ENCODE assay signal across 9 mouse cellular contexts in genomic region chr9:106465571-106466200, GRCm38 (mm10). TPM values are rescaled to one million over a fixed set of nuclear protein-coding genes. Genes with fewer than 3 reads are reported as not detected.
A peak's percentile ranks its signal among the peaks of the same experiment; 100 is the strongest.
DNase-seq lines count a peak whose midpoint lies in the region; ATAC-seq and TF ChIP-seq lines count a peak whose summit lies in the region.
"Had no signal": no experiment of that assay in that cellular context is flagged by ENCODE, and none has a peak within 500 bp of the region (broad histone marks: within the 10 kb centered on the region; RNA-seq: fewer than 3 reads in every experiment).

Gene Gpr62 (minus strand): TSS chr9:106465938.

- peaks cover 33% of the 10 kb centered on the region for H3K4me1 ChIP-seq in heart, embryonic 10.5 days
- peaks cover 56% of the 10 kb centered on the region for H3K4me1 ChIP-seq in E14TG2a.4 (replicated peaks; ENCODE audit: low read depth, low read length)
- H3K4me1 ChIP-seq in hindbrain, embryonic 16.5 days (ENCODE audit: control insufficient read depth, insufficient read depth, low read depth, low read length) = peaks cover 18% of the 10 kb centered on the region
- H3K4me1 ChIP-seq in liver, postnatal 0 days (ENCODE audit: insufficient read depth) = 0 out of 2 replicates have a peak, but pooled peaks cover 9% of the 10 kb centered on the region

- H3K27me3 ChIP-seq in heart, embryonic 10.5 days (ENCODE audit: insufficient read depth, poor library complexity, severe bottlenecking) = peaks cover 38% of the 10 kb centered on the region
- peaks cover 19% of the 10 kb centered on the region for H3K27me3 ChIP-seq in E14TG2a.4 (ENCODE audit: insufficient read depth, low read length)
- no peaks in the 10 kb centered on the region for H3K27me3 ChIP-seq in hindbrain, embryonic 16.5 days (replicated peaks; ENCODE audit: control insufficient read depth, insufficient read depth, low read length)
- peaks cover 24% of the 10 kb centered on the region for H3K27me3 ChIP-seq in liver, postnatal 0 days (ENCODE audit: insufficient read depth, low read length)

- TF ChIP-seq CTCF in E14TG2a.4 (conservative IDR thresholded peaks at IDR 0.05; ENCODE audit: low read length) = no peak
- TF ChIP-seq CTCF in liver, postnatal 0 days (IDR thresholded peaks at IDR 0.05; ENCODE audit: low read depth) = no peak

- peak within 1 kb of the TSS; percentile 97 for H3K4me2 ChIP-seq in hindbrain, embryonic 16.5 days (ENCODE audit: low read length)
- peak within 1 kb of the TSS; percentile 81 for H3K4me2 ChIP-seq in liver, postnatal 0 days (ENCODE audit: low read depth, low read length)

- no peaks in the 10 kb centered on the region for H3K9me3 ChIP-seq in heart, embryonic 10.5 days
- H3K9me3 ChIP-seq in E14TG2a.4 (ENCODE audit: low read length) = no peaks in the 10 kb centered on the region
- no peaks in the 10 kb centered on the region for H3K9me3 ChIP-seq in hindbrain, embryonic 16.5 days (ENCODE audit: control insufficient read depth, low read length)
- no peaks in the 10 kb centered on the region for H3K9me3 ChIP-seq in liver, postnatal 0 days (ENCODE audit: low read length)

- H3K27ac ChIP-seq in heart, embryonic 10.5 days = peak within 1 kb of the TSS; percentile 89
- H3K27ac ChIP-seq in hindbrain, embryonic 16.5 days (ENCODE audit: low read depth, low read length) = peak within 1 kb of the TSS; percentile 93
- H3K27ac ChIP-seq in liver, postnatal 0 days (ENCODE audit: low read depth) = no peak within 1 kb of the TSS

- WGBS in heart, embryonic 10.5 days = 30% methylated on average over 26 of the region's 26 CpGs
- WGBS in hindbrain, embryonic 16.5 days = 27% methylated on average over 19 of the region's 26 CpGs
- WGBS in liver, postnatal 0 days (ENCODE audit: insufficient replicate concordance) = 36% methylated on average over 23 of the region's 26 CpGs

- TF ChIP-seq EP300 in liver, postnatal 0 days (IDR thresholded peaks at IDR 0.05; ENCODE audit: low read depth) = no peak

- DNase-seq in heart, embryonic 10.5 days (ENCODE audit: low spot score) = no peak
- no peak for DNase-seq in heart, adult 8-10 months (ENCODE audit: low spot score)
- peak; percentile 86 to 90 for DNase-seq in cerebellum, postnatal 25 days
- no peak for DNase-seq in liver, postnatal 0 days
- no peak for DNase-seq in urinary bladder, adult 2 months (ENCODE audit: low spot score)
- DNase-seq in testis, postnatal 14 days (ENCODE audit: low spot score) = no peak

- H3K4me3 ChIP-seq in heart, embryonic 10.5 days = peak within 1 kb of the TSS; percentile 64
- peak within 1 kb of the TSS; percentile 87 for H3K4me3 ChIP-seq in E14TG2a.4 (replicated peaks; ENCODE audit: low read length)
- H3K4me3 ChIP-seq in hindbrain, embryonic 16.5 days (ENCODE audit: low read length) = peak within 1 kb of the TSS; percentile 57
- H3K4me3 ChIP-seq in liver, postnatal 0 days (ENCODE audit: low read depth, low read length) = peak within 1 kb of the TSS; percentile 53

- peaks cover 40% of the 10 kb centered on the region for H3K36me3 ChIP-seq in heart, embryonic 10.5 days
- peaks cover 34% of the 10 kb centered on the region for H3K36me3 ChIP-seq in E14TG2a.4 (ENCODE audit: insufficient read depth, low read length)
- H3K36me3 ChIP-seq in hindbrain, embryonic 16.5 days (ENCODE audit: control insufficient read depth, insufficient read depth, low read length) = peaks cover 20% of the 10 kb centered on the region
- H3K36me3 ChIP-seq in liver, postnatal 0 days (replicated peaks; ENCODE audit: insufficient read depth, low read length) = no peaks in the 10 kb centered on the region
- H3K36me3 ChIP-seq: G1E had no signal

- ATAC-seq in hindbrain, embryonic 16.5 days = peak; percentile 60
- ATAC-seq in liver, postnatal 0 days = no peak

- H3K9ac ChIP-seq in hindbrain, embryonic 16.5 days (ENCODE audit: low read depth, low read length) = peak within 1 kb of the TSS; percentile 83
- H3K9ac ChIP-seq in liver, postnatal 0 days (replicated peaks) = peak within 1 kb of the TSS; percentile 51

RNA-seq across cellular contexts. Expression of gene Gpr62, which starts in this region (rescaled TPM):
- polyA plus RNA-seq in heart, embryonic 10.5 days (2016; fragmentation: Nextera tagmentation; extraction: Ambion mirVana) = 0.14 and 0.35 TPM in 2 replicates
- total RNA-seq in heart, adult 8-10 months (2022) = under 1 TPM in 1 of 4 experiments, not detected in 3; 0.19 TPM
- polyA plus RNA-seq in hindbrain, embryonic 16.5 days (2015; fragmentation: Nextera tagmentation; extraction: Ambion mirVana) = 1.3 and 1.4 TPM in 2 replicates
- not detected in 2 replicates for polyA plus RNA-seq in liver, postnatal 0 days (2015; fragmentation: Nextera tagmentation; extraction: Ambion mirVana)
- polyA plus RNA-seq in urinary bladder, adult 2 months (2012; rRNA removed) = 0.29 and 0.33 TPM in 2 replicates
- total RNA-seq: G1E had no signal
- polyA plus RNA-seq: G1E had no signal

Comparison
In these comparisons a context has a peak if more than half of its experiments do, and no peak if none do; other contexts are left out.
1. DNase-seq: peak in cerebellum, postnatal 25 days (2 of 2); none in heart, embryonic 10.5 days (single experiment), heart, adult 8-10 months (single experiment), liver, postnatal 0 days (single experiment), urinary bladder, adult 2 months (single experiment) and testis, postnatal 14 days (single experiment).
2. Peak in every context shown above with its lines, with median percentiles within 50 percentile points of each other: H3K4me3 ChIP-seq.